8 mouse cellular contexts compared by ENCODE assay signal in genomic region chr9:71826040-71826525, GRCm38 (mm10). TPM values are rescaled to one million over a fixed set of nuclear protein-coding genes. Genes with fewer than 3 reads are reported as not detected.
DNase-seq lines count a peak whose midpoint lies in the region; TF ChIP-seq lines count a peak whose summit lies in the region.

No protein-coding gene starts in this region.

- H3K9ac ChIP-seq in heart, adult 2 months (ENCODE audit: low read depth, low read length): 0 out of 2 replicates have a peak overlapping the region, but pooled peaks have one; percentile 11

- no peaks in the 10 kb centered on the region for H3K36me3 ChIP-seq in kidney, adult 2 months (ENCODE audit: control insufficient read depth, insufficient read depth, low read length)
- no peaks in the 10 kb centered on the region for H3K36me3 ChIP-seq in heart, adult 2 months (ENCODE audit: control insufficient read depth, insufficient read depth, low read length)

- DNase-seq in kidney, adult 2 months: peak; percentile 67
- no peak for DNase-seq in kidney, adult 18-20 months
- DNase-seq in cerebellum, adult 11 months: peak; percentile 85
- DNase-seq in heart, adult 2 months: peak; percentile 65 to 83
- DNase-seq in kidney, postnatal 36 days: peak; percentile 52 to 68
- DNase-seq in lung, postnatal 36 days: peak; percentile 67
- DNase-seq in T-cell, adult 2 months (ENCODE audit: low spot score): no peak
- no peak for DNase-seq in spleen, adult 12 weeks (ENCODE audit: low spot score)

- no peaks in the 10 kb centered on the region for H3K27me3 ChIP-seq in kidney, adult 2 months (replicated peaks; ENCODE audit: control insufficient read depth, insufficient read depth, low read length)
- H3K27me3 ChIP-seq in heart, adult 2 months (ENCODE audit: control insufficient read depth, insufficient read depth, low read length): no peaks in the 10 kb centered on the region

- no peak overlapping the region for H3K4me3 ChIP-seq in kidney, adult 2 months (ENCODE audit: insufficient read depth, low read depth, low read length)
- H3K4me3 ChIP-seq in heart, adult 2 months: no peak overlapping the region

- no peak overlapping the region; the same call in 1 of the 2 replicates for H3K27ac ChIP-seq in kidney, adult 2 months (ENCODE audit: insufficient read depth, low read depth, low read length)
- H3K27ac ChIP-seq in heart, adult 2 months: peak overlapping the region; percentile 82

- WGBS in kidney, adult 2 months: 54% methylated on average over 12 of the region's 12 CpGs
- 20% methylated on average over 12 of the region's 12 CpGs for WGBS in heart, adult 2 months

- H3K79me2 ChIP-seq in heart, adult 2 months (replicated peaks; ENCODE audit: control insufficient read depth, insufficient read depth, low read length): no peaks in the 10 kb centered on the region

- TF ChIP-seq POLR2A in kidney, adult 2 months (IDR thresholded peaks at IDR 0.05; ENCODE audit: low read depth, low read length): no peak
- 0 out of 2 replicates have a peak, but pooled peaks have one; percentile 15 for TF ChIP-seq POLR2A in heart, adult 2 months (IDR thresholded peaks at IDR 0.05; ENCODE audit: insufficient read depth, low read depth, low read length)

- intact Hi-C loops in heart, adult 2 months (cut with DNase I): no loop called here

- TF ChIP-seq EP300 in heart, adult 2 months (IDR thresholded peaks at IDR 0.05; ENCODE audit: insufficient read depth, low read depth, low read length): peak; percentile 85

- H3K4me1 ChIP-seq in kidney, adult 2 months (ENCODE audit: control insufficient read depth, insufficient read depth, low read length): no peaks in the 10 kb centered on the region; the same call in 1 of the 2 replicates
- H3K4me1 ChIP-seq in heart, adult 2 months (ENCODE audit: control insufficient read depth, insufficient read depth, low read length): peaks cover 6% of the 10 kb centered on the region

- TF ChIP-seq CTCF in kidney, adult 2 months (conservative IDR thresholded peaks at IDR 0.05; ENCODE audit: insufficient read depth, insufficient read length, low read depth, low read length): no peak
- no peak for TF ChIP-seq CTCF in heart, adult 2 months (IDR thresholded peaks at IDR 0.05)

RNA-seq across cellular contexts. Expression of gene Cgnl1, which starts 54.7 kb away (rescaled TPM):
- polyA plus RNA-seq in kidney, adult 2 months (2012; rRNA removed): 86.3 and 105 TPM in 2 replicates
- total RNA-seq in heart, adult 2 months (2021): 10 to 100 TPM; 28.1 to 31.0 TPM
- 10.5 and 16.2 TPM in 2 replicates for polyA plus RNA-seq in heart, adult 2 months (2012; rRNA removed)

Comparison
In these comparisons a context has a peak if more than half of its experiments do, and no peak if none do; other contexts are left out.
1. DNase-seq: peak in kidney, adult 2 months (single experiment), cerebellum, adult 11 months (single experiment), heart, adult 2 months (2 of 2), kidney, postnatal 36 days (2 of 2) and lung, postnatal 36 days (single experiment); none in kidney, adult 18-20 months (single experiment), T-cell, adult 2 months (single experiment) and spleen, adult 12 weeks (single experiment).